Mouse (Mus musculus): ENCODE data around the gene Tfpi2.

DNA sequence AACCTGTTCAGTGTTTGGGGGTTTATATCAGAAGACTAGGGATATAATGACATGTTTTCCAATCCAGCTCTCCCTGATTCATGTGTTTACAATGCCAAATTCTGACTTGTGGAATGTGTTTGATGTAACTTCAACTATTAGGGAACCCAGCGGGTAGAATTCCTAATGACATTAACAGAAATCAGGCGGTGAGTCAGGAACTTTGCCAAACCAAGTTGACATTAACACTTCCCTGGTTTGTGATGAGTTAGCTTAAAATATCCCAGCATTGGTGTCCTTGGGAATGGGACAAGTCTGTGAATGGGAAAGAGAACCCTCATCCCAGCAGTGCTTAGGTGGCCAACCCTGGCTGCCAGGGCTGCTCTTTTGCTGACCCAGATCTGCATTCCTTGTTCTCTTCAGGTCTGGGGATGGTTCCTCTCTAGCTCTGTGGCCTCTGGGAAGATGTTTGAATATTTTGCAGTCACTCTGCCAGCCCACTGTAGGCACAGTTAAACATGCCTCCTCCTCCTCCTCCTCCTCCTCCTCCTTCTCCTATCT, 19.9 kb upstream of the Tfpi2 start:
- no peak for TF ChIP-seq CTCF (IDR thresholded peaks at IDR 0.05; ENCODE audit: control insufficient read depth, insufficient read depth, low read length)
- no peak for TF ChIP-seq POLR2A (IDR thresholded peaks at IDR 0.05; ENCODE audit: borderline replicate concordance, control insufficient read depth, low read depth, low read length)

All from bone marrow, adult 2 months (tissue).